Mouse (Mus musculus) layer of hippocampus, adult 11-12 months (tissue): ENCODE data around the gene Tvp23b.

ENCODE experiments used
- DNase-seq: peaks from one replicate; pipeline ENCODE4 v3.0.0; 2022; ENCODE audit warnings: low spot score

The Tvp23b gene

DNA sequence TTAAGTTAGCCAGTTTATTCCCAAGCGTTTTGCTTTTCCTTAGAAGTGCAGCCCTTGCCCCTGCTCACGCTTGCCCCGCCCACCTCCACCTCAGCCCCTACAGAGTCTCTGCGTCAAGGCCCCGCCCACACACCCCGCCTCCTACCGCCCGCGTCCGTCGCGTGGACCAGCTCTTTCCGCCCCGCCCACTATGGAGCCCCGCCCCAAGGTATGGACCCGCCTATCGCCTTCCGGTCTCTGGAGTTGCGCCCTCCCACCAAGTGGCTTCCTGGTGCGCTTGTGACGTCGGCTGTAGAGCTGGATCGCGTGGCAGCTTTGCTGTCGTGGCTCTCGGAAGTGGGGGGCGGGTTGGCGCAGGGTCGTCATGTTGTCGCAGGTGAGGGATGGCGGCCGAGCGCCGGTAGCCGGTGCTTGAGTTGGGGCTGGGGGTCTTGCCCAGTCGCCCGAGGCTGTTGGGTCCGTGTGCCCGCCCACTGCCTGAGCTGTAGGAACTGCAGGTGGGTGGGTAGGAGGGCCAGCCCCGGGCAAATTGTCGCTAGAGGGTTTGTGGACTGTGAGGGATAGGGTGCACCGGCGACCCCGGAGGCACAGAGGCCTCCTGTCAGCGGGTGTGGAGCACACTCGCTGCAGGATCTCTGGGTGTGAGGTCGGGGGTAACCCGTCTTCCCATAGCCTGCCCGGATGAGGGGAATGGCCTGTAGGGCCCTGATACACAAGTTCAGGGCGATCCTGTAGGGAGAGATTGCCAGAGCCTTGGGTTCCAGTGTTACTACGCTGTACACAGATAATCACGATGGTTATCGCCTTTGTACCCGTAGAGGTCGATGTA lies at the start of gene Tvp23b:
Gene Tvp23b, plus strand, starts transcription at position 236 of the 829 bp plus-strand sequence.
- peak; percentile 98 for DNase-seq

DNA sequence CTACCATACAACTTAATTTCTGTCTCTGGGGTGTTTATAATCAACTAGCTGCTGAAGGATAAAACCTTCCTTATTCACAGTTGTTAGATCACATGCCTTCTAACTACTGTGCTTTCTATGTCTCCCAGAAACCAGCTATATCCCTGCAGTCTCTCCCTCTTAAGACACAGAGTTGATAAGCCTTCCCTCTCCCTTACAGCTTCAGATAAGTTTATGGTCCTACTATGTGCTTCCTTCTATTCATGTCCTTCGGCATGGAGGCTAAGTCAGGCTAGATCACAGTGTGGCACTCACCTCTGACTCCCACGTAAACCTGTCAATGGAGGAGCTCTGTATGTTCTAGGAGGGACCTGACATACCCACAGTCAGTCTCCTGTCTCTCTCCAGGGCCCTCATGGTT lies 48.9 kb upstream of the Tvp23b start:
- no peak for DNase-seq

DNA sequence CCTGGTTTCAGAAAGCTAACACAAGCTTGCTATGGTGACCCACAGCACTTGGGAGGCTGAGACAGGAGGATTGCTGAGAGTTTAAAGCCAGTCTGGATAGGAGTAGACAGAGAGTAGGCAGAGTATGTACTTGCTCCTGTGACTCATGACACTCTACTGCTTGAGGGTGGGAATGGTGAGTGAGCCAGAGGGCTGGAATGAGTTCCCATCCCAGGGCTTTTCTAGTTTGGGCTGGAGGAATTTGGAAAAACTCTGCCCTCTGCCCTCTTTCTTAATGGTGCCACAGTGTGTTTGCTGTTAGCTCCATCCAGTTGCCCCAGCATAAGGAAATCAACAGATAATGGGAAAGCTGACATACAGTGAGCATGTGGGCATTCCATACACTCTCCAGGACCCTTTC lies 47.3 kb upstream of the Tvp23b start:
- no peak for DNase-seq

DNA sequence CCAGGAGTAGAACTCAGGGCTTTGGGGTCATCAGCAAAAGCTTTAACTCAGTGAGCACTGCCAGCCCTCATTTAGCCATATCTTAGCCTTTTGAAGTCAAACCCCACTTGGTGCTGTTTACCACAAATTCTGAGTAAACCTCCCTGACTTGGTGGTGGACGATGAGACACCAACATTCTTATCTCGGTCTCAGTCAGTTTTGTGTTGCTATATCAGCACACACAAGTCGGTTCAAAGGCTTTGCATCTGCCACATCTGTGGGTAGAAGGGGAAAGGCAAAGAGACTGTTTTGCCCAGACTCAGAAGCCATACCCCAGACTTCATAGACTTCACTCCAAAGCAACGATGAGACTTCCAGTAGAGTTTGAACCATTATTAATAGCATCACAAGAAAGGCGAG lies 34.7 kb upstream of the Tvp23b start:
- DNase-seq: no peak

DNA sequence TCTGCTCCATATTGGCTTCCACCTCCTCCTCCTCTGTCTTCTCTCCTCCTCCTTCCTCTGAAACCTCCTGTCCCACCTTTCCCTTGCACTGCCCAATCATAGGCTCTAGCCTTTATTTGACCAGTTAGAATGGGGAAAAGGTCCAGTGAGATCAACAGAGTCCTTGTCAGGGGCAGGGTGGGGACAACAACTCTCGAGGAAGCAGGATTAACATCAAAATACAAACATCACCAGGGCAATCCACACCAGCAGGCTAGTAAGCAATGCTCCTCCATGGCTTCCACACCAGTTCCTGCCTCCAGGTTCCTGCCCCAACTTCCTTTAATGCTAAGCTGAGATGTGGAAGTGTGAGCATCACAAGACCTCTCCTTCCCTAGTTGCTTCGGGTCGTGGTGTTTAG lies 33.5 kb upstream of the Tvp23b start:
- no peak for DNase-seq

DNA sequence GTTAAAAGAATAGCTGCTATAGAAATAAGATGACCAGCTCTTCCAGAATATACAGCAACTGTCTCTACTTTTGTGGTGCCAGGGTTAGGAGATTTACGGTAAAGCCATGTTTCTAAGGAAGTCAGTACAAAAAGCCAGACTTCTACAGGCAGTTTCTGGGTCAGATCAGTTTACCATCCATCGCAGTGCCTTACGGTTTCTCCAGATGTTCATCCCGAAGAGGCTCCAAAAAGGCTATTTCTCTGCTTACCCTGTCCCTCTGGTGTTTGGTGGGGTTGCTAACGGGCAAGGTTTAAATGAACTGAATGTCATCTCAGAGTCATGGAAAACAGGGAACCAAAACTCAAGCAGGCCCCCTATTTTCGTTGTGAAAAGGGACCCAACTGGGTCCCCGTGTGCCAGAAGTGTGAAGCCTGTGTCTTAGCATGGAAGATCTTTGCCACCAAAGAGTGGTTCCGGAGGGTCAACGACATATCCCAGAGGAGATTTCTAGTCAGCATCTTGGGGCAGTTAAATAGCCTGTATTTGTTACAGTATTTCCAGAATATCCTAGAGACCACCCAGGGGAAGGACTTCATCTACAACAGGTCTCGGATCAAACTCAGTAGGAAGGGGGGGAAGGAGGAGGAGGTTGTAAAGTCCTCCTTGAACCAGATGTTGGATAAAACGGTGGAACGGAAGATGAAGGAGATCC lies 32.1 kb upstream of the Tvp23b start, which contains the start of gene Fbxw10:
Gene Fbxw10, plus strand, starts transcription at position 109 of the 694 bp plus-strand sequence.
- DNase-seq: peak; percentile 11

DNA sequence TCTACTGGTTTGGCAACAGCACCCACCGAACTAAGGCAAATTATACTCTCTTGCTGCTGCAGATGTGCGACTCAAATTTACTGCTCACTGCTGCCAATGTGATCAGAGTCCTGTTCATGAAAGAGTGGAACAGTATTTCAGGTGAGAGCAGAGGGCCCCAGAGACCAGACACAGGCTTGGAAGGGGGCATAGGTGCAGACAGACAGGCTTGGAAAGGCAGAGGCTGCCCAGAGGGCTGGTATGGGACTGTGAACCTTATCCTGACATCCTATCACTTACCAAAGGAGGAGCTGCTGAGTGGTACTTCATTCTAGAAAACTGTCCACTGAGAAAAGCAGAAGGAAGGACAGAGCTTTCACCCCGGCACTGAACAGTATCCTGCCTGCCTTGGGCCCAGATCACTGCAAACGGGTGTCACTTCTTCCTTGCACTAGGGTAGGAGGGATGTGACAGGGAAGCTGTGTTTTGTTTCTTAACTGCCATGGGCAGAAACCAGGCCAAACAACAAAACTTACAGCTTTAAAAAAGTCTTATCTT lies 31.5 kb upstream of the Tvp23b start:
- peak; percentile 24 for DNase-seq

DNA sequence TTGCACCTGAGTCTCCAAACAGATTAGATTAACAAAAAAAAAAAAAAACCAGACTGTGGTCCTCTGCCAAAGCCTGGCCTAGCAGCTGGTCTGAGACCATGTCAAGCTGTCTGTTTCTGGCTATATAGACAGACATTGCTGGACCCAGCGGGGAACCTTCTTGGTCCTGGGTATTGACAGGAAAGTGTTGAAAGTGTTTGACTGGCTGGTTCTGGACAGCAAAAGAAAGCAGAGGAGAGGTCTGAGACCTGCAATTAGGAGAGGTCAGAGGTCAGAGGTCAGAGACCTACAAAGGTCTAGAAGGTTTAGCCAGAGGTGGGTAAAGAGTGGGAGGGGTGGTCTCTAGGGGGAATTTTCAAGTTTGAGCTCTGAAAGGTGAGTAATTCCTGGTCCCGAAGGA lies 31.0 kb upstream of the Tvp23b start:
- DNase-seq: no peak

DNA sequence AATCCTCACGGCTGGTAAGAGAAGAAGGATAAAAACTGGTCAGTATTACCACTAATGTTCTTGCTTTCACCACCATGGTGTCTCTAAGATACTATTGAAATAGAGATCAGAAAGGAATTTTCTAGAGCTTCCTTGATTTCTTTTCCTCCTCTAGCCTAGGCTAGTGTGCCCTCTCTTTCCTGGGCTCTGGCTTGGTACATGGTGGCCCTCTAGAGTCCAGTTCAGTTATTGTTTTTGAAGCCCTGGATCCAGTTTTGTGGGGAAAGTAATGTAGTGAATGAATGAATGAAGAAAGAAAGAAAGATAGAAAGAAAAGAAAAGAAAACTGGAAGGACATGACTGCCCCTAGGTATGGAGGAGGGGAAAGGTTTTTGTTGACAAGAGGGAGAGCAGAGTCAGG lies 28.1 kb upstream of the Tvp23b start:
- DNase-seq: peak; percentile 14

DNA sequence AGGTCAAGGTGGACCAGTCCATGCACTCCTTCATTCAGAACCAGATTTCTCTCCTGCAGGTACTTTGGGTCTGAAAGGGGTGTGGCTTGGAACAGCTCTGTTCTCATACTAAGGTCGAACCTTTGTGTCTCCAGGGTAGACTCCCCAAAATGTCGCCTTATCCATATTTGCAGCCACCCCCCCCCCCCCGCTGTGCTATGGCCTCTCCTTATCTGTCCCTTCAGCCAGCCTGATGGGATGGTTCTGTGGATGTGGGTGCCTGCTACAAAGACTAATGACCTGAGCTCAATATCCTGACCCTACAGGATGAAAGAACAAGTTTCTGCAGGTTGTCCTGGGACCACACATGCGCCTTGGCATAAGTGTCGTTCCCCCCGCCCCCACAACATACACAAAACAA lies 25.9 kb upstream of the Tvp23b start:
- no peak for DNase-seq

DNA sequence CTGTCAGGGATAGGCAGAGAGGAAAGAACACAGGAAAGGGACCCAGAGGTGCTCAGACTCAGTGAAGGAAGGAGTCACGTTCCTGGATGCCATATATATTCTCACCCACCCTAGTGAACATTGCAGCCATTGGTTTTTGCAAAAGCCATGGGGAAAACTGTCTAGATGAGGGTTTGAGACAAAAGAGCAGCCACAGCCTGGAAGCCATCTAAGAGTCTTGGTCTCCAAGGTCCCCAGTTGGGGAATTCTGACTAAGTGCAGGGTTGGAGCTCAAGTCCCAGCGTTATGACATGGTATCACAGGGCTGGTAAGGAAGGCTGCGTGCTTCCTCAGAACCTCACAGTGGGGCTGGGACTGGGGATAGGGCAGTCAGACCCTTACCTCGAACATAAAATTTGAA lies 13.7 kb upstream of the Tvp23b start:
- no peak for DNase-seq

DNA sequence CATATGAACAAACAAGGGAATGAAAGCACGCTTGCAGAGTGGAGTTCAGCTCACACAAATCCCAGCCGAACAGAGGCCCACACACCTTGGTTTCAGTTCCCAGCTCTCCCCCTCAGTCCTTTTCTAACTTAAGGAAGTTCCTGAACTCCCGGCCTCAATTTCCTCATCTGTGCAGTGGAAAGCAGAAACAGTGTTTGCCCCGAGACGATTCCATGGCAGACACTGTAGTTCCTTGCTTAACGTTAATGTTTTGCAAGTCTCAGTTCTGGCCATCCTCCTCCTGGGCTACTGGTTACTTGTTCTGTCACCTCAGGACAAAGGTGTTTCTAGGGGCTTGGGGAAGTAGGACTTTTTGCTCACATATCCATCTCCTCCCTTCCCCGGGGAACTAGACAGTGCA lies 12.6 kb upstream of the Tvp23b start:
- DNase-seq: no peak

DNA sequence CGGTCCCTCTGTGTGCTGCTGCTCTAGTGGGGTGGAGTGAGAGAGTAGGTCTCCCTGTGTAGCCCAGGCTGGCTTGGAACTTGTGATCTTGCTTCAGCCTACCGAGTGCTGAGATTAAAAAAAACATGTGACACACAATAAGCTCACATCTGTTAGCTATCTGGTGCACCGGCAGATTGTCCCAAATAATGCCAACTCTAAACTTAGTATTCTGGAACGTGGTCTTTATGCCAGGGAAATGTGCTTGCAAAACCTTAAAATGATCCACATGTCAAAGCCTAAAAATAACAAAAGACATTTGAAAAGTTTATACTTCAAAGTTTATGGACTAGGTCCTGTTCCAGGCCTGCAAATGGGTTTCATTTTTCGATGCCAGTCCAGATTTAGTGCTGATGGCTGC lies 10.1 kb upstream of the Tvp23b start:
- DNase-seq: peak; percentile 41

DNA sequence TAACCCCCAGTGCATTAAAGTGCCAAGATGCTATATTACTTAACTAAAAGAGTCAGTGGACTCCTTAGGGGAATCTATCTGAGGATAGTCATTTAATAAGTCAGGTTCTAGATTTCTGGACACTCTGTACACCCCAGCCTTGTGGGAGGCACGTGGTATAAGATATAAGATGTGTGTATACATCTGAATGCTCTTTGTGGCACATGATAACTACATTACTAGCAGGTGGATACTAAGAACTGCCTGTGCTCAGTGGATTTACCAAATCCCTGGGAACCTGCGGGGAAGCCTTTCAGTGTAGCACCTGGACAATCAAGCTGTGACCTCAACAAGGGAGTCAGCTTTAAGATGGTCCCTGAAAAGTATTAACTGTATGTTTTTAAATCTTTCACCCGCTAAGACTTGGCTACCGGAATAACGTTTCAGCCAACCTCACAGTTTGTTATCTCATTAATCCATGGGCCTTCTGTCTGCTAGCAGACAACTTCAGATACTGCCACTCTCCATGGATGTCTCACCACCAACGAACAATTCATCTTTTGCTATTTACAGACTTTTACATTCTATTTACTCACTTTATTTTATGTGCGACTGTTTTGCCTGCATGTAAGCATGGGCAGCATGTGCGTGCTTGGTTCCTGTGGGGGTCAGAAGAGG lies 9.4 kb upstream of the Tvp23b start:
- no peak for DNase-seq

DNA sequence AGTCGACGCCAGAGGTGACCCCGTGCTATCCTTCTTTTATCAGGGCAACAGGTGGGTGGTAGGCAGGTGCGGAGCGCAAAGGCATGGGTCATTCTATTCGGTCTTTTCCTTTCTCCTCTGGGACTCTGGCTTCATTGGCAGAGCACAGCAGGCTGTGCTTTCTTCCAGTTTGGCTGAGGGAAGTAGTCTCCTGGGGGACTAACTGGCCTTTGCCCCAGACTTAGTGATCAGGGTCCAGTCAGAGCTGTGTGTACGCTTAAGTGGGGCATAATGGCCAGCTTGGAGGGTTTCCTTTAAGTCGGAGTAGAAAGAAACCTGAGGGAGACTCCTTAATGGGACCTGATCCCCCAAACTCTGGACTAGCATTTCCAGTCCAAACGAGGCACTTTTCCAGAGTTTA lies 5.8 kb upstream of the Tvp23b start:
- no peak for DNase-seq

DNA sequence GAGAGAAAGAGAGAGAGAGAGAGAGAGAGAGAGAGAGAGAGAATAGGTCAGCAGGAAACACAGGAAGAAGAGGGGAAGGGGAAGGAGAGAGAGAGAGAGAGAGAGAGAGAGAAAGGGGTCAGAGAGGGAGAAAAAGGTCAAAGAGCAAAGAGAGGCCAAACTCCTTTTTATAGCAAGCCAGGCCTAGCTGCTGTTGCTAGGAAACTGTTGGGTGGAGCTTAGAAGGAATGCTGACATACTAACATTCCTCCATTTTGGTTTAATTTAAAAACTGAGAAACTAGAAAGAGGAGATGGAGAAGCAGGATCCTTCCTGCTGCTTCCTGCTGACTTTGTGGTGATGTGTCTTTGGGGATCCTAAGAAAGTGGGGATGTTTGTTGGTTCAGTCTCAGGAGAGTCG lies 3.6 kb upstream of the Tvp23b start:
- no peak for DNase-seq

DNA sequence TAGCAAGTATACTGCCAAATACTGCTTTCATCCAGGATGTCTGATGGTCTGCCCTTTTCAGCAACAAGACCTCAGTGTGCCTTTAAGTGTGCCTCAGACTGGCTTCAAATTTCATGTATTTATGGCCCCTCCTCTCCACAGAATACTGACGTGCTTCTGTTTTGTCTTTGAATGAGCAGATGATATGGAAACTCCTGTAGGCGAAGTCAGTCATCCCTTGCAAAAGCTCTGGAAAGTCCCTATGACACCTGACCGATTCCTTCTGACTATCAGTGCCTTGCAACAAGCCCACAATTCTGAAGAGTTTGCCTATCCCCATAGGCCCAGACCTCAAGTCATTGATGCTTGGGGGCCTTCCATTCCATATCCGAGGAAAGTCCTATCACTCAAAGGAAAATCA lies 2.8 kb upstream of the Tvp23b start:
- no peak for DNase-seq

DNA sequence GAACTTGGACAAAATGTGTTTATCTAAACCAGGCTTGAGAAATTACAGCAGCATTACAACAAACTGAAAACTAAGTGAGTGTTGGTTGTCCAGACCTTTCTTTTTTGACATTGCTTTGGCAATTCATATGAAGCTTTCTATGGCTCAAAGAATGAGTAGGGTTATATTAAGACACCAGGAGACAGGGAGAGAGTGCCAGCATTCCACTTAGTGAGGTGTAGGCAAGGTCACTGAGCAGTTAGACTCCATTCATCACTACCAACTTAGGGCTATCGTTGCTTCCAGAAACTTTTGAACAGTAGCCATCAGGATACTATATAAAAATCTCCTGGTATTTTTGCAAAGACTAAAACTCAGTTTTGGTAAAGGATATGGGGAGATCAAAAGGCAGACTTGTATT lies 1.9 kb upstream of the Tvp23b start:
- DNase-seq: no peak

DNA sequence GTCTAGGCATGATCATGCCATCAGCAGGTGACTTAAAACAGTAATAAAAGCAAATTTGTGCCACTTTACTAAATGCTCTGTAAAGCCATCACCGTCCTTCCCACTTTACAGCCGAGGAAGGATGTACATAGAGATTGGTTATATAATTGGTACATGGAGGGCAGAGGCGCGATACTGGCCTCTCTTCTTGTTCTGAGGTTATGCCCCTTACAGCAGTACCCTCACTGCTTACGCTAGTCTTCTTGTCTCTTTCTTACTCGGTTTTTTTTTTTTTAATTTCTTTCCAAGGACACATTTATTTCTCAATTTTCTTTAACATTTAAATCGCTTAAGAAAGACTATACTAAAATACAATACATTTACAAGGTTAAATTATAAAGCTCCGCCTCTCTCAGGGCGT lies 527 bp upstream of the Tvp23b start:
- peak; percentile 23 for DNase-seq

DNA sequence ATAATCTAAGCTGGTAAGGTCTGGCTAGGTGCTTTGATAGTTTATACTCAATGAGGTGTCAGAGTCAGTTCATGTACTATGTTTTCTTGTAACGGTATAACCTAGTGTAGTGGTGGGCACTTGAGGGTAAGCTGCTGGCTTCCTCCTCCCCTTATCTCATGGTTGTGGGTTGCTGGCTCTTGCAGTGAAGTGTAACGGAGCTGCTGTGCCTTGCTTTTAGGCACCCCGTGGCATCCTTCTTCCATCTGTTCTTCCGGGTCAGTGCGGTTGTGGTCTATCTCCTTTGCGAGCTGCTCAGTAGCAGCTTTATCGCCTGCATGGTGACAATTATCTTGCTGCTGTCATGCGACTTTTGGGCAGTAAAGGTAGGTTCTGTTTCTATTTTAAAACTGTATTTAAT lies 4.2 kb downstream of the Tvp23b start:
- DNase-seq: no peak

DNA sequence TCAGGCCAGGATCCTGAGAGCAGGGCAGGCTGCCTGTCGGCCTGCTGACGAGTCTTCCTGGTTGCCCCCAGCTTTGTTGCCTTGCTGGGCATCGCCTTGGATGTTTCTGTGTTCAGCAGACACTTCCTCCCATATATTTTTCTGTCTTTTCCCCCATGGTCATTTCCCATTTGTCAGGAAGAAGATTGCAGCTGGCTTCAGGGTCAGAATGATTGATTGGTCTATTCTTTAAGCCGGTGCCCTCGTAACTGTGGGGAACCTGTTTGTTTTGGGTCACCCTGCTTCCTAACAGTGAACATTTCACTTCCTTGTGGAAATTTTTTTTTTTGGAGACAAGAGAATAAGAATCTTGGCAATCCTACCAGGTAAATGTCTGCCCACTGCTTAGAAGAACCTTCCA lies 6.1 kb downstream of the Tvp23b start:
- no peak for DNase-seq

DNA sequence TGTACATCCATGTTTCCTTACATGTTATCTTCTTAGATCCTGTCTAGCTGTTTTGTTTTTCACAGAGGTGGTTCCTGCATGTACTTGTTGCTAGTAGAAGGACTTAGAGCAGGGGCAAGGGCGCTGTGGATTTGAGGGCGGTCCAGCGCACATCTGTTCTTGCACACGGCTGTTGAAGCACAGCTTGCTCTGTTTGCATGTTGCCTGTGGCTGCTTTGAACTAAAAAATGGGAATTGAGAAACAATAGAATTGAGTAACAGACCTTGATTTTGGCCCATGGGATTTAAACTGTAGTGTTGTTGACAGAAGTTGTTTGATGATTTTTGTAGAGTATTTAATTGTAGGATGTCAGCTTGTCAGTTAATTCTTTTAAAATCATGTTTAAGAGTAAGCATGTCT lies 11.5 kb downstream of the Tvp23b start:
- DNase-seq: no peak

DNA sequence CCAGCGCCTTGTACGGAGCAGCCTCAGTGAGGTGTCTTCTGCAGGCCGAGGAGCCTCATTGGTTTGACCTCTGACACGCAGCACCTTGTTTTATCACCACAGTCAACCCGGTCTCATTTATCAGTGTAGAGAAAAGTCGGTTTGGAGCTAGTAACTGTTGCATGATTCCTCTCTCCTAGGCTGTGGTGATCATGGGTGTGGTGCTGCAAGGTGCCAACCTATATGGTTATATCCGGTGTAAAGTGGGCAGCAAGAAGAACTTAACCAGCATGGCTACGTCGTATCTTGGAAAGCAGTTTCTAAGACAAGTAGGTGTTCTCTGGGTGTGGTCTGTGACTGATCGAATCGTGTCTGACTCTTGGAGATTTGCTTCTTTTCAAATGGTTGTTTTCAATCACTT lies 12.5 kb downstream of the Tvp23b start:
- DNase-seq: no peak
